In genomic region chr7:57591578-57592431, GRCm38 (mm10) we compare ENCODE assay signal across 8 mouse cellular contexts.
A peak's percentile ranks its signal among the peaks of the same experiment; 100 is the strongest.
DNase-seq lines count a peak whose midpoint lies in the region; ATAC-seq lines count a peak whose summit lies in the region.

No protein-coding gene starts in this region.

- ATAC-seq in megakaryocyte, adult 5-6 weeks (ENCODE audit: poor library complexity, severe bottlenecking): no peak
- peak; percentile 22; the same call in 1 of the 2 replicates for ATAC-seq in liver, embryonic 12.5 days

- WGBS in liver, embryonic 12.5 days (ENCODE audit: insufficient replicate concordance): 2% methylated on average over 55 of the region's 56 CpGs

- H3K9me3 ChIP-seq in megakaryocyte, embryonic 14.5 days: peaks cover 12% of the 10 kb centered on the region
- no peaks in the 10 kb centered on the region for H3K9me3 ChIP-seq in liver, embryonic 12.5 days (replicated peaks)

- peak overlapping the region; percentile 75 for H3K4me2 ChIP-seq in liver, embryonic 12.5 days

- H3K27ac ChIP-seq in liver, embryonic 12.5 days: no peak overlapping the region

- H3K4me3 ChIP-seq in megakaryocyte, embryonic 14.5 days (replicated peaks): peak overlapping the region; percentile 85
- peak overlapping the region; percentile 55 for H3K4me3 ChIP-seq in liver, embryonic 12.5 days

- DNase-seq in cerebellum, postnatal 14 days: peak; percentile 67 to 70
- peak; percentile 22 to 28 for DNase-seq in frontal cortex, postnatal 25 days (ENCODE audit: low spot score in 2 of 2)
- DNase-seq in kidney, adult 9 months: peak; percentile 59
- peak; percentile 33 for DNase-seq in ovary, postnatal 10 days (ENCODE audit: low spot score)
- DNase-seq in spleen, adult 12 weeks (ENCODE audit: low spot score): no peak

- H3K4me1 ChIP-seq in megakaryocyte, embryonic 14.5 days: peaks cover 15% of the 10 kb centered on the region
- H3K4me1 ChIP-seq in liver, embryonic 12.5 days: 0 out of 2 replicates have a peak, but pooled peaks cover 5% of the 10 kb centered on the region

- no peak overlapping the region for H3K9ac ChIP-seq in liver, embryonic 12.5 days

- H3K36me3 ChIP-seq in megakaryocyte, embryonic 14.5 days (replicated peaks; ENCODE audit: low read length): no peaks in the 10 kb centered on the region
- no peaks in the 10 kb centered on the region for H3K36me3 ChIP-seq in liver, embryonic 12.5 days

- H3K27me3 ChIP-seq in megakaryocyte, embryonic 14.5 days (replicated peaks): peaks cover 29% of the 10 kb centered on the region
- peaks cover 36% of the 10 kb centered on the region for H3K27me3 ChIP-seq in liver, embryonic 12.5 days (replicated peaks)
